Mouse (Mus musculus) liver, postnatal 0 days (tissue): Measurements from ENCODE around the gene Elk3. TPM values are rescaled to one million over a fixed set of nuclear protein-coding genes. Genes with fewer than 3 reads are reported as not detected.

Experiments
- ATAC-seq: fragments of 200-750 bp; cut with Nextera tagmentation; 2 replicates; pipeline ENCODE4 v1.8.0; 2017; ENCODE audit warnings: mild to moderate bottlenecking, moderate library complexity
- DNase-seq: peaks from one replicate; pipeline ENCODE4 v3.0.0-alpha.2; 2016
- H3K27ac ChIP-seq: fragments of 300-500 bp; sonication (generic); 2 replicates; pipeline ENCODE4 v1.5.1; 2014; ENCODE audit warnings: antibody characterized with exemption, moderate library complexity, mild to moderate bottlenecking, low read depth
- H3K27me3 ChIP-seq: fragments of 300-500 bp; sonication (generic); 2 replicates; pipeline ENCODE4 v1.6.1; 2014; ENCODE audit warnings: low read length, control low read depth, mixed read lengths; ENCODE audit not compliant: insufficient read depth
- H3K36me3 ChIP-seq: fragments of 300-500 bp; sonication (generic); replicated peaks from 2 replicates; pipeline ENCODE4 v1.6.1; 2014; ENCODE audit warnings: mild to moderate bottlenecking, control low read depth, low read length, moderate library complexity, mixed read lengths; ENCODE audit not compliant: insufficient read depth
- H3K4me1 ChIP-seq: fragments of 300-500 bp; sonication (generic); 2 replicates; pipeline ENCODE4 v1.6.1; 2014; ENCODE audit warnings: antibody characterized with exemption, mild to moderate bottlenecking, control low read depth; ENCODE audit not compliant: insufficient read depth
- H3K4me2 ChIP-seq: fragments of 300-500 bp; sonication (generic); 2 replicates; pipeline ENCODE4 v1.6.1; 2014; ENCODE audit warnings: low read depth, mild to moderate bottlenecking, low read length, moderate library complexity, mixed read lengths
- H3K4me3 ChIP-seq: fragments of 300-500 bp; sonication (generic); 2 replicates; pipeline ENCODE4 v1.5.1; 2014; ENCODE audit warnings: low read depth, low read length
- H3K9ac ChIP-seq: fragments of 300-500 bp; sonication (generic); replicated peaks from 2 replicates; pipeline ENCODE4 v1.6.1; 2014; ENCODE audit warnings: mild to moderate bottlenecking, moderate library complexity
- H3K9me3 ChIP-seq: fragments of 300-500 bp; sonication (generic); 2 replicates; pipeline ENCODE4 v1.6.1; 2016; ENCODE audit warnings: mild to moderate bottlenecking, control low read depth, low read length, mixed read lengths
- CTCF ChIP-seq: sonication (generic); IDR thresholded peaks from 2 replicates; pipeline ENCODE4 v1.5.1; 2016; ENCODE audit warnings: antibody characterized with exemption, low read depth
- EP300 ChIP-seq: IDR thresholded peaks from 2 replicates; pipeline ENCODE4 v1.6.1; 2016; ENCODE audit warnings: antibody characterized with exemption, low read depth, mild to moderate bottlenecking
- WGBS: fragments of 180-500 bp; shearing (Covaris S2); extraction: QIAGEN DNeasy Blood & Tissue Kit; methylation state at CpG from one replicate; pipeline ENCODE4 v1.1.7; 2014; ENCODE audit not compliant: insufficient replicate concordance; 5-methylcytosine and 5-hydroxymethylcytosine counted together
- polyA plus RNA-seq: library from polyadenylated mRNA; unstranded; fragments of >200 nt; fragmentation: Nextera tagmentation; extraction: Ambion mirVana; gene quantifications from 2 replicates; pipeline ENCODE4 v1.2.1, GENCODE M21; 2015

The Elk3 gene
- polyA plus RNA-seq, 1 experiment from 2014 or later = 7.9 TPM

DNA sequence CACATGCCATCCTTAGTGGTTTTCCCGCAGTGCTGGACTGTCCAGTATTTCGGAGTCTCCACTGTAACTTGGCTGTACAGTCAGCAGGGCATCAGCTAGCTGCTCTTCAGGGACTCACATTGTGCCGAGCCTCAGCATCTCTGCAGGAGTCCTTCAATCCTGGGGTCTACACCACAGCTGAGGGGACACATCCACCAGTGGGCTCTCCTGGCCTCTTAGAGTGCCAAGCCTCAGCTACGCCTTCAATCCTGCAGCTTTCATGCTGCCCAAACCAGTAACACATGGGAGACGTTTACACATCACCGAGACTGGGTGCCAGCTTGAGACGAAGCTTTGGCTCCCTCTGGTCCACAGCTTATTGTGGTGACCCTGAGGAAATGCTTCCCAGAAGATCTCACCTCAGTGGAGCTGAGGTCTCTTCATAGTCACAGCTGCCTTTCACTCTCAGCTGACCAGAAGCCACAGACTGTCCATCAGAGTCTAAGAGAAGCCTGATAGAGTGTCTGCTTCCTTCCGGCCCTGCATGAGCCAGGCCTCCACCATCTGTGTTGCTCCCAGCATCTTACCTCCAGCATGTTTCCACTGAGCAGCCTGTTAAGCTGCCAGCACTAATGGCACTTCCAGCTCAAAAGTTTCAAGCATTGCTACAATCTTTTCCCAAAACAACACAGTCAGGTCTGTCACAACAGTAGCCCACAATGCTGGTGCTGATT, 95.7 kb downstream of the Elk3 start:
- Histone ChIP-seq H3K4me3 (no peak overlapping the region), H3K27ac (no peak overlapping the region), H3K9ac (no peak overlapping the region), H3K9me3 (0 out of 2 replicates have a peak, but pooled peaks cover 3% of the 10 kb centered on the region), H3K4me1 (peaks cover 14% of the 10 kb centered on the region), H3K36me3 (peaks cover 59% of the 10 kb centered on the region), H3K4me2 (no peak overlapping the region), H3K27me3 (no peaks in the 10 kb centered on the region)
- TF ChIP-seq EP300 = no peak
- no peak for TF ChIP-seq CTCF
- ATAC-seq (no peak), DNase-seq (no peak)
- 90% methylated on average over 8 of the region's 8 CpGs for WGBS

- WGBS = 49% methylated on average over 4 of the region's 4 CpGs
- peak; percentile 62 for ATAC-seq
- Histone ChIP-seq H3K4me3 (no peak overlapping the region), H3K9me3 (0 out of 2 replicates have a peak, but pooled peaks cover 3% of the 10 kb centered on the region), H3K27ac (no peak overlapping the region; the same call in 1 of the 2 replicates), H3K9ac (no peak overlapping the region), H3K36me3 (peaks cover 59% of the 10 kb centered on the region), H3K27me3 (no peaks in the 10 kb centered on the region), H3K4me2 (no peak overlapping the region), H3K4me1 (peaks cover 14% of the 10 kb centered on the region)
- TF ChIP-seq EP300 (no peak), CTCF (no peak)
- DNase-seq = no peak
Observed at GRCm38 (mm10) chr10:93214251-93214650, 96.7 kb downstream of the Elk3 start.

DNA sequence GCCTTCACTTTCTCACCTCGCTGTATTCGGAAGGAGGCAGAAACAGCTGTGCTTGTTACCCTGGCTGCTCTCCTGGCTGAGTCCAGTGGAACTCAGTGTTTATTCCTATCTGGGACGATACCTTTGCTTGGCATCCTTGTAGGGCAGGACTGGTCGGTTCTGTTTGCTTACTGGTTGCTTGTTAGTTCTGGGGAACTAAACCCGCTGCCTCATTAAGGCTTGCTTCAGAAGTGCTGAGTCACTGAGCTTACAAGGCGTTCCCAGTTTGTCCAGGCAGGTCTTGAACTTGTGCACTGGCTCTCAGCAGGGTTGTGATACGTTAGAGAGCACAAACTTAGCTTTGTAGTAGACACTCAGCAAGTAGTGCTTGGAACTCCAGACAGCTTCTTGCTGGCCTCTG, 97.6 kb downstream of the Elk3 start:
- H3K9ac ChIP-seq = no peak overlapping the region
- H3K27me3 ChIP-seq = no peaks in the 10 kb centered on the region
- no peak overlapping the region for H3K4me2 ChIP-seq
- H3K4me3 ChIP-seq = no peak overlapping the region
- peaks cover 14% of the 10 kb centered on the region for H3K4me1 ChIP-seq
- TF ChIP-seq EP300 = no peak
- no peak for TF ChIP-seq CTCF
- no peak overlapping the region; the same call in 1 of the 2 replicates for H3K27ac ChIP-seq
- ATAC-seq = no peak
- H3K9me3 ChIP-seq = 0 out of 2 replicates have a peak, but pooled peaks cover 3% of the 10 kb centered on the region
- peaks cover 51% of the 10 kb centered on the region for H3K36me3 ChIP-seq
- 69% methylated on average over 7 of the region's 7 CpGs for whole genome bisulfite sequencing
- no peak for DNase-seq

DNA sequence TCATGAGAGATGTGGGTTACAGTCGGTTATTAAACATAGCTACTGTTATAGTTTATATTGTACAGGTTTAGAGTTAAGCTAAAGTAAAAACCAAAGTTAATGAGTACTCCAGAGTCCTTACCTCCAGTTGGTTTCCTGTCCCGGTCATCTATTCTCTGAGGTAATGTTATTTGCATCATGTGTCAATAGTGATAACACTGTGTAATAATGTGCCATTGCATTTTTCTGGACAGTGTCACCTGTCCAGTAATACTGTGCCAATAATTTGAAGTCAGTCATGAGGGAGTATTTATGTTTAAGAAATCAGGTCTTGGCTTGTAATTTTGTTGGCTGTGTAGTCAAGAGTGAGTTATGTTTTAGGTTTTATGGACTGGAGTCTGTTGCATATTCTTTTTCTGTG, 98.2 kb downstream of the Elk3 start:
- peaks cover 45% of the 10 kb centered on the region for H3K36me3 ChIP-seq
- H3K4me2 ChIP-seq = no peak overlapping the region
- DNase-seq = no peak
- 0 out of 2 replicates have a peak, but pooled peaks cover 3% of the 10 kb centered on the region for H3K9me3 ChIP-seq
- H3K27me3 ChIP-seq = no peaks in the 10 kb centered on the region
- 76% methylated on average over 2 of the region's 2 CpGs for WGBS
- no peak overlapping the region for H3K9ac ChIP-seq
- H3K4me1 ChIP-seq = peaks cover 17% of the 10 kb centered on the region
- peak; percentile 74 for ATAC-seq
- H3K27ac ChIP-seq = 0 out of 2 replicates have a peak overlapping the region, but pooled peaks have one; percentile 7
- H3K4me3 ChIP-seq = no peak overlapping the region
- TF ChIP-seq EP300 = no peak
- TF ChIP-seq CTCF = no peak

- DNase-seq = no peak
- no peak overlapping the region for H3K4me2 ChIP-seq
- no peak for ATAC-seq
Observed at GRCm38 (mm10) chr10:93207176-93207575, 103.8 kb downstream of the Elk3 start.

GRCm38 (mm10) chr10:93205287-93205956, 105.5 kb downstream of the Elk3 start:
- ATAC-seq (no peak), DNase-seq (no peak)
- TF ChIP-seq CTCF (no peak), EP300 (no peak)
- H3K4me1 ChIP-seq = peaks cover 11% of the 10 kb centered on the region
- H3K4me3 ChIP-seq = no peak overlapping the region
- H3K27ac ChIP-seq = no peak overlapping the region
- WGBS = 87% methylated on average over 4 of the region's 4 CpGs
- 0 out of 2 replicates have a peak, but pooled peaks cover under 1% of the 10 kb centered on the region for H3K36me3 ChIP-seq
- H3K9me3 ChIP-seq = no peaks in the 10 kb centered on the region
- no peak overlapping the region for H3K9ac ChIP-seq
- H3K27me3 ChIP-seq = no peaks in the 10 kb centered on the region
- H3K4me2 ChIP-seq = no peak overlapping the region

More at GRCm38 (mm10) chr10:93207176-93207575, 103.8 kb downstream of the Elk3 start:
- no peaks in the 10 kb centered on the region for H3K27me3 ChIP-seq
- no peak overlapping the region for H3K4me3 ChIP-seq
- H3K27ac ChIP-seq = no peak overlapping the region
- no peaks in the 10 kb centered on the region for H3K9me3 ChIP-seq
- H3K36me3 ChIP-seq = peaks cover 10% of the 10 kb centered on the region; the same call in 1 of the 2 replicates
- WGBS = 67% methylated on average over 5 of the region's 5 CpGs
- no peak overlapping the region for H3K9ac ChIP-seq
- H3K4me1 ChIP-seq = peaks cover 6% of the 10 kb centered on the region
- TF ChIP-seq EP300 (no peak), CTCF (no peak)
